Mouse (Mus musculus): ENCODE results near the gene Olfr1249.
"Not testable (repeated sequence)": the region's sequence is repeated elsewhere in the genome, so short reads cannot be mapped to it uniquely, and the experiment has no call there.

The Olfr1249 gene

DNA sequence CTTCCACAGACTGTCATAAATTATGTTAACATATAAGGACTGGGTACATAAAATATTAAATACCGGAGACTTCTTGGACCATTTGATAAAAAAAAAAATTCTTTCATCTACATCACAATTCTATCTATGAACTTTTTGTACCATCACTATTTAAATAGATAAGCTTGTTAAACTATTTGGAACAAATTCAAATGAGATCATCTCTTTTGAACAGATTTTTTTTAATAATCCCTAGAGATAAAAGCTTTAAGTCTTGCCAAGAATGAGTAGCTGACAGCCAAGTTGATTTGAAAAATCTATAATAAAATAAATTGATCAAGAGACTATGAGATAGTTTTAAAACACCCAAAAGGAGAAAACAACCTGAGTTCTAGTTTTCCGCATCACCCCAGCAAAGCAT lies at the start of gene Olfr1249:
Gene Olfr1249, minus strand, starts transcription at position 101 of the 400 bp plus-strand sequence.
- no peak for DNase-seq

DNA sequence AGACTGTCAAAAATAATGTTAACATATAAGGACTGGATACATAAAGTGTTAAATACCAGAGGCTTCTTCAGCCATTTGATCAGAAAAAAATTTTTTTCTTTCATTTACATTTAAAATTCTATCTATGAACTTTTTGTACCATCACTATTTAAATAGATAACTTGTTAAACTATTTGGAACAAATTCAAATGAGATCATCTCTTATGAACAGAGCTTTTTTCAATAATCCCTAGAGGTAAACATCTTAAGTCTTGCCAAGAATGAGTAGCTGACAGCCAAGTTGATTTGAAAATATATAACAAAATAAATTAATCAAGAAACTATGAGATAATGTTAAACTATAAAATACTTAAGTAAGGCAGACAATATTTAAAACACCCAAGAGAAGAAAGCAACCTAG lies 37.1 kb upstream of the Olfr1249 start, which contains the start of gene Olfr1251:
Gene Olfr1251, minus strand, starts transcription at position 101 of the 400 bp plus-strand sequence.
- no peak for DNase-seq

DNA sequence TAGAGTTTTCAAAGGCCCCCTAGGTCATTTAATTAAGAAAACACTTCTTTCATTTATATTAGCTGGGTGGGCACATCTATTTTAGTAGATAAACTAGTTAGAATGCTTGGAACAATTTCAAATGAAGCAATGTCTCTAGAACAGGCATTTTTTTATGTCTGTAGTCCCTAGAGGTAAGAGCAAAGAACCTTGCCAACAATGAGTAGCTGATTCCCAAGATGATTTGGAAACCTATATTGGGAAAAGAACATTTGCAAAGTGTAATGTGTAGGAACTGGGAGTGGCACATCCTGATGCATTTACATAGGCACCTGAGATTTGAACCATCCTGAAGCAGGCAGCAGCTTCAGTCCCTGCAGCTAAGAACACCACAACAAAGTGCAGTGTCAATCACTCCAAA lies 26.6 kb upstream of the Olfr1249 start, which contains the start of gene Olfr1250:
Gene Olfr1250, minus strand, starts transcription at position 101 of the 400 bp plus-strand sequence.
- no peak for DNase-seq

DNA sequence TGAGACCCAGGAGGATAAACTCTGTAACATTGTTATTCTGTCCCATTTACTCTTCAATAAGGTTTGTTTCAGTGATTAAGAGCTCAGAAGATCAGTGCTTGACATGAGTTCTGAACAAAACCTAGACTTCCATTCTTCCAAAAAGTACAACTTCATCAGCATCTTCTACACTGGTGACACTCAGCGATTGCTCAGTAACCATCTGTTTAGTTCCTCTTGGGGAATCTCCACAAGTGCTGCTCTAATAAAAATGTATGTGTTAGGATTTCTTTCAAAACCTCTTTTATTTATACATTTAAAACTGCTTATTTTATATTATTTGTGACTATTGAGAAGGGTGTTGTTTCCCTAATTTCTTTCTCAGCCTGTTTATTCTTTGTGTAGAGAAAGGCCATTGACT lies 16.6 kb downstream of the Olfr1249 start, which contains the start of gene Olfr1248:
Gene Olfr1248, minus strand, starts transcription at position 101 of the 400 bp plus-strand sequence.
- not testable (repeated sequence) for DNase-seq

DNA sequence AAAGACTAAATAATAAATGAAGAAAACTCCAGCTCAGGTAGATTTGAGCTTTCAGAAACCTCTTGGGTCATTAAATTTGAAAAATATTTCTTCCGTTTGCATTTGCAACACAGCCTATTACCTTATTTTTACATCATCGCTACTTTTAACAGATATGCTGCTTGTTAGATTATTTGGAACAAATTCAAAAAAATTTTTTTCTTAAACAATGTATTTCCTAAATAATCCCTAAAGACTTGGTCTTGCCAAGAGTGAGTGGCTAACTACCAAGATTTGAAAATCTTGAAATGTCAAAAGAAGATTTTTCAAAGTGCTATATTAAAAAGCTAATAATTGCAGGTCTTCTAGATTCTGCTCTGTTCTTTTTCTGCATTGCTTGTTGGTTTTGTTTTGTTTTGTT lies 20.8 kb downstream of the Olfr1249 start, which contains the start of gene Olfr1247:
Gene Olfr1247, minus strand, starts transcription at position 101 of the 400 bp plus-strand sequence.
- DNase-seq = no peak

DNA sequence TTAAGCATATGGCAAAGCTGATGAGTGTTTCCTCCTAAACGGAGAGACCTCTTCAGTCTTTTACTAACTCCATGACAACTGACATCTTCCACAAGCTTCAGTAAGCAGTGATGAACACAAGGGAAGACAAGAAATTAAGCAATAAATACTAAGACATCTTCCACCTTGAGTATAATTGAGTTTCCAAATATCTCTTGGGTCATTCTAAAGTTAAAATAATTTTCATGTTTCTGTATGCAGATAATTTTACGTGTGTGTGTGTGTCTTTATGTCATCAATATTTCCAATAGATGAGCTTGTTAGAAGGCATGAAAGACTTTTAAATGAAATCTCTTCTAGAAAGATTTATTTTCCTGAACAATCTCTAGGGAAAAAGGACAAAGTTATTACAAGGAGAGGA lies 41.7 kb downstream of the Olfr1249 start, which contains the start of gene Olfr1246:
Gene Olfr1246, minus strand, starts transcription at position 101 of the 400 bp plus-strand sequence.
- no peak for DNase-seq
